Mouse (Mus musculus) spleen, postnatal 0 days (tissue): Measurements from ENCODE around the gene Dusp5. TPM values are rescaled to one million over a fixed set of nuclear protein-coding genes. Genes with fewer than 3 reads are reported as not detected.

Experiments used
- polyA plus RNA-seq: library from polyadenylated mRNA; unstranded; fragments of >200 nt; fragmentation: Nextera tagmentation; extraction: Ambion mirVana; gene quantifications from 2 replicates; pipeline ENCODE4 v1.2.1, GENCODE M21; 2015

Gene Dusp5
- 3.7 and 4.9 TPM in 2 replicates for polyA plus RNA-seq

GRCm38 (mm10) chr19:53528752-53529454 is at the start of gene Dusp5:
Gene Dusp5 (plus strand): TSS chr19:53529109.

GRCm38 (mm10) chr19:53588968-53589367 is 60.1 kb downstream of the Dusp5 start, which contains the start of gene Nutf2-ps1:
Gene Nutf2-ps1 (minus strand): TSS chr19:53589068.

Other genes with a start within 250 kb of the Dusp5 start
- gene Mxi1, start 218.6 kb upstream of the Dusp5 start, polyA plus RNA-seq: 45.6 and 46.6 TPM in 2 replicates
- gene Gm10197, start 157.3 kb upstream of the Dusp5 start, polyA plus RNA-seq: not detected in 2 replicates
- 33.1 and 35.3 TPM in 2 replicates for gene Smndc1, start 138.5 kb upstream of the Dusp5 start, polyA plus RNA-seq
- gene Nutf2-ps1, start 60.0 kb downstream of the Dusp5 start, polyA plus RNA-seq: 189 and 212 TPM in 2 replicates
- 54.6 and 57.1 TPM in 2 replicates for gene Smc3, start 71.3 kb downstream of the Dusp5 start, polyA plus RNA-seq
- gene Rbm20, start 148.2 kb downstream of the Dusp5 start, polyA plus RNA-seq: 0.10 and 0.18 TPM in 2 replicates